Mouse (Mus musculus): ENCODE results near the gene Rfx4. TPM values are rescaled to one million over a fixed set of nuclear protein-coding genes. Genes with fewer than 3 reads are reported as not detected.

The Rfx4 gene
- polyA plus RNA-seq (2015; fragmentation: Nextera tagmentation; extraction: Ambion mirVana), result not detected in 2 replicates

- WGBS (ENCODE audit: insufficient replicate concordance), result 1% methylated on average over 24 of the region's 24 CpGs
- Histone ChIP-seq H3K27me3 (peaks cover 96% of the 10 kb centered on the region), H3K27ac (replicated peaks) (no peak within 1 kb of the TSS), H3K9me3 (replicated peaks) (no peaks in the 10 kb centered on the region), H3K36me3 (replicated peaks) (no peaks in the 10 kb centered on the region), H3K4me1 (replicated peaks) (peaks cover 20% of the 10 kb centered on the region), H3K4me3 (replicated peaks) (peak within 1 kb of the TSS; percentile 20), H3K4me2 (peak within 1 kb of the TSS; percentile 43), H3K9ac (no peak within 1 kb of the TSS)
- no peak for ATAC-seq (ENCODE audit: insufficient read depth)
Measured at GRCm38 (mm10) chr10:84755786-84756203, at the start of gene Rfx4. Gene Rfx4 (plus strand): TSS chr10:84756062.

GRCm38 (mm10) chr10:84706543-84706942 lies 49.3 kb upstream of the Rfx4 start:
- WGBS (ENCODE audit: insufficient replicate concordance), result 81% methylated on average over 8 of the region's 8 CpGs
- Histone ChIP-seq H3K36me3 (replicated peaks) (peaks cover 16% of the 10 kb centered on the region), H3K4me3 (replicated peaks) (no peak overlapping the region), H3K27me3 (no peaks in the 10 kb centered on the region), H3K4me1 (replicated peaks) (peaks cover 10% of the 10 kb centered on the region), H3K27ac (replicated peaks) (no peak overlapping the region), H3K9ac (no peak overlapping the region), H3K9me3 (replicated peaks) (no peaks in the 10 kb centered on the region), H3K4me2 (no peak overlapping the region)
- no peak for ATAC-seq (ENCODE audit: insufficient read depth)

DNA sequence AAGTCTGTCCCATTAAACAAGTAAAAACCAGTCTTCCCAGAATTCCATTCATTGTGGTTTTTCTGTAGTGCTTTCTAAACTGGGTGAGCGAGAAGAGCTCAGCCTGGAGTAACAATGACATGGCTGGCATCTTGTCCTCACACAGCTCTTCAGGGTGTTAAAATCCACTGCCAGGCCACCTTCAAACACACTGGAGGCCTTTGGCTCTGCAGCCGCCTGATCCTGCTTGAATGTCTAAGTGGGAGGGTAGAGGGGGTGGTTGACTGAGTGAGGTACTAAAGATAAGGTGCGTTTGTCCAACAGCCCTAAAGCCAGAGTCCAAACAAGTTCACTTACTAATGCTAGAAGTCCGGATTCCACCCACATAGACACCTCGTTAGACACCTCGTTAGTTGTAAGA lies 48.6 kb upstream of the Rfx4 start:
- Histone ChIP-seq H3K4me2 (no peak overlapping the region), H3K9me3 (replicated peaks) (no peaks in the 10 kb centered on the region), H3K4me3 (replicated peaks) (no peak overlapping the region), H3K36me3 (replicated peaks) (peaks cover 9% of the 10 kb centered on the region), H3K4me1 (replicated peaks) (peaks cover 3% of the 10 kb centered on the region; the same call in 1 of the 2 replicates), H3K9ac (no peak overlapping the region), H3K27me3 (no peaks in the 10 kb centered on the region), H3K27ac (replicated peaks) (0 out of 2 replicates have a peak overlapping the region, but pooled peaks have one; percentile 17)
- ATAC-seq (ENCODE audit: insufficient read depth), result peak; percentile 54
- WGBS (ENCODE audit: insufficient replicate concordance), result 47% methylated on average over 6 of the region's 6 CpGs

DNA sequence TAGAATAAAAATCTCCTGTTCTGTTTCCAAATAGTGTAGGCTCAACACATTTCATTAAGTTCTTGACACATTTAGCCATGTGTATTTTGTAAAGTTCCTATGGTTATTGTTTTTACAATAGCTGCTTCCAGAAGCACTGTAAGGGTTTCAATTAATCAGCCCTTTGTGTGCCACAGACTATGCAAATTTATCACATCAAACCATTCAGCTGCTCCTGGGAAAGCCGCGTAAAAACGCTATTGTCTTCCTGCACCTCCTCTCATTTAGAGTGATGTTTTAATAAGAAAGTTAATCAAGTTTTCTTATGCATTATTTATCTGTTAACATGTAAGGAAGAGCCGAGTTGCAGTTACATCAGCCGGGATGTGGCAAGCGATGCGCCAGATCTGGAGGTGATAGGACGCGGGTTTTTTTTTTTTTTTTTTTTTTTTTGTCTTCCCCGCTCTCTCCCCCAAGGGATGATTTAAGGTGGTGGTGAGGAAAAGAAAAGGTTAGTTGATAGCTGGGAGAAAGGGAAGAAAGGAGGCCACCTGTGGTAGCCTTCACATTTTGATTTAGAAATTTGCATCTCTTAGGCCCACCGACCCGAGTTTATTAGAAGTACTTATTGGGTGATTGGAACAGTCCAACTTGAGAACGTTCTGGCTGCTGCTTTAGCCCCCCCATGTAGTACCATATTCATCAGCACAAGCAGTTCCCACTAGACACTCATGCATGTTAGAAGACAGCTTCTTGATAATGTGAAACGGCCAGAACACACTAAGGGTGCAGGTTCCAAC lies 47.9 kb upstream of the Rfx4 start:
- Histone ChIP-seq H3K9me3 (replicated peaks) (no peaks in the 10 kb centered on the region), H3K4me3 (replicated peaks) (no peak overlapping the region), H3K9ac (no peak overlapping the region), H3K4me2 (no peak overlapping the region), H3K27me3 (no peaks in the 10 kb centered on the region), H3K4me1 (replicated peaks) (no peaks in the 10 kb centered on the region; the same call in 1 of the 2 replicates), H3K27ac (replicated peaks) (no peak overlapping the region), H3K36me3 (replicated peaks) (peaks cover 6% of the 10 kb centered on the region)
- WGBS (ENCODE audit: insufficient replicate concordance), result 69% methylated on average over 14 of the region's 14 CpGs
- no peak for ATAC-seq (ENCODE audit: insufficient read depth)

GRCm38 (mm10) chr10:84710192-84710591 lies 45.7 kb upstream of the Rfx4 start:
- H3K27me3 ChIP-seq, result no peaks in the 10 kb centered on the region
- 70% methylated on average over 4 of the region's 4 CpGs for WGBS (ENCODE audit: insufficient replicate concordance)
- H3K4me1 ChIP-seq (replicated peaks), result no peaks in the 10 kb centered on the region; the same call in 1 of the 2 replicates
- no peak for ATAC-seq (ENCODE audit: insufficient read depth)
- no peak overlapping the region for H3K9ac ChIP-seq
- H3K36me3 ChIP-seq (replicated peaks), result peaks cover 18% of the 10 kb centered on the region
- no peak overlapping the region for H3K4me2 ChIP-seq
- H3K4me3 ChIP-seq (replicated peaks), result no peak overlapping the region
- H3K27ac ChIP-seq (replicated peaks), result no peak overlapping the region
- no peaks in the 10 kb centered on the region for H3K9me3 ChIP-seq (replicated peaks)

DNA sequence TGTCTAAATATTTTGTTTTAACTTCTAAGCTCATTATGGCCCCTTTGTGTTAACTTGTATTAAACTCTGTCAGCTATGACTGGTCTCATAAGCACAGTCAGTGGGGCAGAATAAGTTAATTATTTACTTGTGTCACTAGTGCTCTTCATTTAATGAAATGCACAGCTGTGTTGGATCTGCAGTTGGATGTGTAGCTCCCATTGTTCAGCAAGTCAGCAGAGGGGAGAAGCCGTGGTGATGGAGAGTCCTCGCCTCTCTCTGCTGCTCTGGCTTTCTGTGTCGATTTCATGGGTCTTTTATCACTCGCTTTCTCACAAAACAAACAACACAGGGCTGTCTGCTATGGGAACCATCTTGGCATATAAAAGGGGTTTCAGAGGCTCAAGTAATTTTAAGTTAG lies 45.0 kb upstream of the Rfx4 start:
- Histone ChIP-seq H3K36me3 (replicated peaks) (peaks cover 18% of the 10 kb centered on the region), H3K9ac (no peak overlapping the region), H3K27me3 (no peaks in the 10 kb centered on the region), H3K4me2 (no peak overlapping the region), H3K9me3 (replicated peaks) (no peaks in the 10 kb centered on the region), H3K27ac (replicated peaks) (no peak overlapping the region), H3K4me3 (replicated peaks) (no peak overlapping the region), H3K4me1 (replicated peaks) (no peaks in the 10 kb centered on the region; the same call in 1 of the 2 replicates)
- WGBS (ENCODE audit: insufficient replicate concordance), result 67% methylated on average over 4 of the region's 4 CpGs
- no peak for ATAC-seq (ENCODE audit: insufficient read depth)

- Histone ChIP-seq H3K4me1 (replicated peaks) (no peaks in the 10 kb centered on the region; the same call in 1 of the 2 replicates), H3K27me3 (no peaks in the 10 kb centered on the region), H3K4me2 (no peak overlapping the region), H3K9ac (no peak overlapping the region), H3K27ac (replicated peaks) (no peak overlapping the region), H3K9me3 (replicated peaks) (no peaks in the 10 kb centered on the region), H3K4me3 (replicated peaks) (no peak overlapping the region), H3K36me3 (replicated peaks) (peaks cover 24% of the 10 kb centered on the region)
- ATAC-seq (ENCODE audit: insufficient read depth), result no peak
- WGBS (ENCODE audit: insufficient replicate concordance), result 85% methylated on average over 8 of the region's 8 CpGs
Measured at GRCm38 (mm10) chr10:84711479-84711878, 44.4 kb upstream of the Rfx4 start.

GRCm38 (mm10) chr10:84711940-84712339 lies 43.9 kb upstream of the Rfx4 start:
- Histone ChIP-seq H3K4me2 (no peak overlapping the region), H3K4me3 (replicated peaks) (no peak overlapping the region), H3K27ac (replicated peaks) (no peak overlapping the region), H3K36me3 (replicated peaks) (peaks cover 28% of the 10 kb centered on the region), H3K9me3 (replicated peaks) (no peaks in the 10 kb centered on the region), H3K27me3 (no peaks in the 10 kb centered on the region), H3K9ac (no peak overlapping the region), H3K4me1 (replicated peaks) (no peaks in the 10 kb centered on the region; the same call in 1 of the 2 replicates)
- 74% methylated on average over 5 of the region's 5 CpGs for WGBS (ENCODE audit: insufficient replicate concordance)
- ATAC-seq (ENCODE audit: insufficient read depth), result no peak

- no peaks in the 10 kb centered on the region; the same call in 1 of the 2 replicates for H3K4me1 ChIP-seq (replicated peaks)
- H3K9me3 ChIP-seq (replicated peaks), result no peaks in the 10 kb centered on the region
- H3K27me3 ChIP-seq, result no peaks in the 10 kb centered on the region
- no peak overlapping the region for H3K4me2 ChIP-seq
- peaks cover 28% of the 10 kb centered on the region for H3K36me3 ChIP-seq (replicated peaks)
- no peak overlapping the region for H3K27ac ChIP-seq (replicated peaks)
- H3K9ac ChIP-seq, result no peak overlapping the region
- ATAC-seq (ENCODE audit: insufficient read depth), result no peak
- no peak overlapping the region for H3K4me3 ChIP-seq (replicated peaks)
- WGBS (ENCODE audit: insufficient replicate concordance), result 72% methylated on average over 6 of the region's 6 CpGs
Measured at GRCm38 (mm10) chr10:84712532-84712931, 43.3 kb upstream of the Rfx4 start.

GRCm38 (mm10) chr10:84713043-84713442 lies 42.8 kb upstream of the Rfx4 start:
- WGBS (ENCODE audit: insufficient replicate concordance), result 73% methylated on average over 10 of the region's 10 CpGs
- no peak for ATAC-seq (ENCODE audit: insufficient read depth)
- H3K27me3 ChIP-seq, result no peaks in the 10 kb centered on the region
- H3K4me2 ChIP-seq, result no peak overlapping the region
- peaks cover 28% of the 10 kb centered on the region for H3K36me3 ChIP-seq (replicated peaks)
- no peak overlapping the region for H3K4me3 ChIP-seq (replicated peaks)
- no peak overlapping the region for H3K27ac ChIP-seq (replicated peaks)
- H3K9ac ChIP-seq, result no peak overlapping the region
- H3K4me1 ChIP-seq (replicated peaks), result no peaks in the 10 kb centered on the region; the same call in 1 of the 2 replicates
- H3K9me3 ChIP-seq (replicated peaks), result no peaks in the 10 kb centered on the region

GRCm38 (mm10) chr10:84715639-84716038 lies 40.2 kb upstream of the Rfx4 start:
- ATAC-seq (ENCODE audit: insufficient read depth), result no peak
- Histone ChIP-seq H3K27me3 (no peaks in the 10 kb centered on the region), H3K4me1 (replicated peaks) (no peaks in the 10 kb centered on the region; the same call in 1 of the 2 replicates), H3K36me3 (replicated peaks) (peaks cover 29% of the 10 kb centered on the region), H3K9ac (no peak overlapping the region), H3K4me3 (replicated peaks) (no peak overlapping the region), H3K4me2 (no peak overlapping the region), H3K27ac (replicated peaks) (no peak overlapping the region), H3K9me3 (replicated peaks) (no peaks in the 10 kb centered on the region)
- 72% methylated on average over 7 of the region's 7 CpGs for WGBS (ENCODE audit: insufficient replicate concordance)

Data from liver, embryonic 15.5 days (tissue).